Mouse (Mus musculus) right cerebral cortex, adult 18-20 months (tissue): ENCODE measurements around the gene Abi3.

ENCODE experiments used
- DNase-seq: peaks from one replicate; pipeline ENCODE4 v3.0.0; 2022; ENCODE audit warnings: mixed read lengths

Gene Abi3

DNA sequence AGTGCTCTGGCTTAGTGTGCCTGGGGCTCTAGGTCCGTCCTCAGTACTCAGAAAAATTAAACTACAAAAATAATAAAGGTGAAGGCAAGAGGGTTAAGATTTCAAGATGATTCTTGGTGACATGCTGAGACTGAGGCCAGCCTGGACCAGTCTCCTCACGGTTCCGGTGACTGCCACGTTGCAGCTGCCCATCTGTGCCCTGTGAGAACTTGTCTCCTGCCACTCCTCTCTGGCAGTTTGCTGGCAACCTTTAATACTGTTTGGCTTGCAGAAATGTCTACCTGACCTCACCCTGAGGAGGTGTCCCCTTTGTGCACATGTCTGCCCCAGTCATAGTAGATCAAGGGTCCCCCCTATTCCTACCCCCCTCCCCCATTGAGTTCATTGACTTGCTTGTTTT, 58.8 kb downstream of the Abi3 start:
- DNase-seq, result no peak

DNA sequence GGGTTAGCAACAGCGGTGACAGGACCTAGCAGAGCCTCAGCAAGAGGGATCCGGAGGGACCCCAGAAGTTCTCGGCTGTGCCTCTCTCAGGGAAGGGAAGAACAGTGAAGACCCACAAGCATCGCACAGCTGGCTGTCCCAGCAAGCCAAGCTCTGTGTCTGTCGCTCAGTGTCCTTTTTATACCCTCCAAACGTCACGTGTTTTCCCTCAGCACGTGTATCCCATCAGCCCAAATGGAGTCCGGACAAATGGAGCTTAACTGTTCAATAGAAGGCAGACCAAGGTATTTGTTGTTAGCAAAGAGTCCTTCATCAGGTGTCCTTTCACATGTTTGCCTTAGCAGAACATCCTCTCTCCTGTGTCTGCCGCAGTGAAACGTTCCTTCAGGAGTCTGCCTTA, 60.7 kb downstream of the Abi3 start:
- no peak for DNase-seq

DNA sequence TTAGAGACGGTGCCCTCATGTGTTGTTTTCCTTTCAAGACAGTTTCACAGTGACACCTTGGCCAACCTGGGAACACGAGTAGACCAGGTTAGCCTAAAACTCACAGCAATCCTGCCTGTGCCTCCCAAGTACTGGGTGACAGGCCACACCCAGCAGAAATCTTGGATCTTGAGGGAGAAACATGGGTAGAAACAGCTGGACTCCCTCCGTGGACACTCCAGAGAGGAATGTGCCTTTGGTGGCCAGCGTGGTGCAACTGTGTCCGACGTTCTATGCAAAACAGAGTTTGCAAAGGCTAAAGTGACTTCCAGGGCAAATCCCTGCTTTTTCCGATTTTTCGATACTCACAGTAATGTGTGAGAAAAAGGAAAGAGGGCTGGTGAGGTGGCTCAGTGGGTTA, 61.8 kb downstream of the Abi3 start:
- DNase-seq, result no peak
